Mouse (Mus musculus) kidney, adult 2 months (tissue): Measurements from ENCODE around the gene Tanc2. TPM values are rescaled to one million over a fixed set of nuclear protein-coding genes. Genes with fewer than 3 reads are reported as not detected.
A peak's percentile ranks its signal among the peaks of the same experiment; 100 is the strongest.

Experiments used
- DNase-seq: peaks from one replicate; pipeline ENCODE4 v3.0.0; 2021
- H3K27ac ChIP-seq: fragments of 200-500 bp; 2 replicates; pipeline ENCODE4 v1.5.1; 2012; ENCODE audit warnings: low read depth, low read length, control low read depth, inconsistent platforms; ENCODE audit not compliant: insufficient read depth
- H3K27me3 ChIP-seq: fragments of 200-500 bp; replicated peaks from 2 replicates; pipeline ENCODE4 v1.6.1; 2012; ENCODE audit warnings: mild to moderate bottlenecking, moderate library complexity, low read length, inconsistent platforms; ENCODE audit not compliant: control insufficient read depth, insufficient read depth
- H3K36me3 ChIP-seq: fragments of 200-500 bp; 2 replicates; pipeline ENCODE4 v1.6.1; 2012; ENCODE audit warnings: mild to moderate bottlenecking, moderate library complexity, low read length, inconsistent platforms; ENCODE audit not compliant: control insufficient read depth, insufficient read depth
- H3K4me1 ChIP-seq: fragments of 200-500 bp; 2 replicates; pipeline ENCODE4 v1.6.1; 2011; ENCODE audit warnings: low read length; ENCODE audit not compliant: control insufficient read depth, insufficient read depth
- H3K4me3 ChIP-seq: fragments of 200-500 bp; 2 replicates; pipeline ENCODE4 v1.5.1; 2011; ENCODE audit warnings: mild to moderate bottlenecking, low read depth, low read length, control low read depth; ENCODE audit not compliant: insufficient read depth
- CTCF ChIP-seq: fragments of 200-500 bp; conservative IDR thresholded peaks from 2 replicates; pipeline ENCODE4 v1.5.1; 2011; ENCODE audit warnings: low read depth, mild to moderate bottlenecking, control low read depth, low read length, moderate library complexity, mixed read lengths; ENCODE audit not compliant: insufficient read depth, insufficient read length
- POLR2A ChIP-seq: fragments of 200-500 bp; IDR thresholded peaks from one replicate; pipeline ENCODE4 v1.6.1; 2011; ENCODE audit warnings: low read depth, low read length, control low read depth
- WGBS: fragments of 180-500 bp; shearing (Covaris S2); methylation state at CpG from one replicate; pipeline ENCODE4 v1.1.7; 2018; 5-methylcytosine and 5-hydroxymethylcytosine counted together
- polyA plus RNA-seq: library from polyadenylated mRNA; depleted of rRNA; stranded (reverse); fragments of >200 nt; gene quantifications from 2 replicates; pipeline ENCODE4 v1.2.3, GENCODE M21; 2012

The Tanc2 gene
- polyA plus RNA-seq, 1 experiment: 19.0 TPM

GRCm38 (mm10) chr11:105959355-105959754, 369.6 kb downstream of the Tanc2 start:
- H3K4me3 ChIP-seq: no peak overlapping the region
- no peak for TF ChIP-seq CTCF
- no peak for TF ChIP-seq POLR2A
- H3K4me1 ChIP-seq: no peaks in the 10 kb centered on the region
- WGBS: 43% methylated on average over 17 of the region's 17 CpGs
- H3K27ac ChIP-seq: no peak overlapping the region
- H3K27me3 ChIP-seq: no peaks in the 10 kb centered on the region
- DNase-seq: no peak
- no peaks in the 10 kb centered on the region for H3K36me3 ChIP-seq

DNA sequence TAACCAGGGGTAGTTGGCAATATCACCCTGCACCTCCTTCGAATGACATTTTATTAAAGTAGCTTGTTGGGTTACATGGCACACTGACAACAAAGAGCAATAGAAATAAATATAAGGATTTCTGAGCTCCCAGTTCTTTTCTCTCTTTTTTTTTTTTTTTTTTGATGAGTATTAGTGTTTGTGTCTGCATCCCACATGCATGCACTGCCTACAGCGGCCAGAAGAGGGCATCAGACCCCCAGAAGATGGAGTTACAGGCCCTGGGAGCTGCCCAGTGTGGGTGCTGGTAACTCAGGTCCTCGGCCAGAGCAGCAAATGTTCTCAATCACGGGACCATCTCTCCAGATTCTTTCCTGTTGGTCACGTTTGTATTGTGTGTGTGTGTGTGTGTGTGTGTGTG, 374.9 kb downstream of the Tanc2 start:
- H3K27ac ChIP-seq: no peak overlapping the region
- WGBS: 70% methylated on average over 5 of the region's 5 CpGs
- no peak for DNase-seq
- TF ChIP-seq POLR2A: no peak
- TF ChIP-seq CTCF: 0 out of 2 replicates have a peak, but pooled peaks have one; percentile 19
- H3K4me1 ChIP-seq: peaks cover 4% of the 10 kb centered on the region; the same call in 1 of the 2 replicates
- no peaks in the 10 kb centered on the region for H3K36me3 ChIP-seq
- H3K4me3 ChIP-seq: no peak overlapping the region
- no peaks in the 10 kb centered on the region for H3K27me3 ChIP-seq

DNA sequence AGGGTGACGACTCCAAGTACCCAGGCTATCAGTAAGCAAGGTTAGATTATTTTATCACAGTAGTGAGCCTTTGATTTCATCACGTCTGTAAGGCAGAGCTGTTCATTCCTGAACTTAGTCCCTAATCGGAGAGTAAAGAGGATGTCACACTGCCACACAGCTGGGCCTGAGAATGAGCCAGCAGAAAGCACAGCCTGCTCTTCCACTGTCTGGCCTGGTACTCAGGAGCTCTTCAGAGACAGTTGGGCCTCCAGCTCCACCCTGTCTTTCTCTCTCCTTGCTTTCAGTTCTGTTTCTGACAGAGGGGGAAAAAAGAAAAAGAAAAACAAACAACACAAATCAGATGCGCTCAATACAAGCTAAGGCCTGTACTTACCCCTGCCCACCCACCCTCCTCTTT, 376.5 kb downstream of the Tanc2 start:
- H3K27ac ChIP-seq: no peak overlapping the region

DNA sequence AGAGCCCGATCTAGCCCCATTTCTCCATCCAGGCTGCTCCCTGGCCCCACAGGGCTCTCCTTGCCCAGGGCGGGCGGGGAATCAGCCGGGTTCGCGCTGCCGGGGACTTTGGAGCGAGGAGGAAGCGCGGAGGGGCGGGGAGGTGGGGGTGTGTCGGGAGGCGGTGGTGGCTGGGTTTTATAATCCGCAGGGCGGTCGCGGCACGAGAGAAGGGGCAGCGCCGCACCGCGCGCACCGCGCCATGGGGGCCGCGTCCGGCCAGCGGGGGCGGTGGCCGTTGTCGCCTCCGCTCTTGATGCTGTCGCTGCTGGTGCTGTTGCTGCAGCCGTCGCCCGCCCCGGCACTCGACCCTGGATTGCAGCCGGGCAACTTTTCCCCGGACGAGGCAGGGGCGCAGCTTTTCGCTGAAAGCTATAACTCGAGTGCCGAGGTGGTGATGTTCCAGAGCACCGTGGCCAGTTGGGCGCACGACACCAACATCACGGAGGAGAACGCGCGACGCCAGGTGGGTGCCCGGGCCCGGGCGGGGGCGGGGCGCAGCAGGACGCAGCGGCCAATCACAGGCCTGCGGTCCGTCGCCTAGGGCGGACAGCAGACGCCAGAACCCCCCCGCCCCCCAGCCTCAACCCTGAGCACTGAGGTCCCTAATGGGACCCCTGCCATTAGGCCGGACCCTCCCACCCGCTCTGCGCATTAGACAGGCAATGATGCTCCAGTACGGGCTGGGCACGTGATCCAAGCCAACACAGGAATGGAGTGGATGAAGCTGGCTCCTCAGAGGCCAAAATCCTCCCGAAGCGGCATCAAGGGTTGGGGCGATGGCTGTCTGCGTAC, 378.2 kb downstream of the Tanc2 start, which contains the start of gene Ace:
Gene Ace, plus strand, starts transcription at position 205 of the 834 bp plus-strand sequence.
- Histone ChIP-seq H3K36me3 (no peaks in the 10 kb centered on the region), H3K4me1 (peaks cover 4% of the 10 kb centered on the region; the same call in 1 of the 2 replicates), H3K27me3 (no peaks in the 10 kb centered on the region), H3K27ac (no peak within 1 kb of the TSS), H3K4me3 (peak within 1 kb of the TSS; percentile 58)
- 2% methylated on average over 76 of the region's 76 CpGs for WGBS
- TF ChIP-seq CTCF (no peak), POLR2A (no peak)
- peak; percentile 75 for DNase-seq

More for the DNA sequence above, 376.5 kb downstream of the Tanc2 start:
- WGBS: 87% methylated on average over 4 of the region's 4 CpGs
- Histone ChIP-seq H3K27me3 (no peaks in the 10 kb centered on the region), H3K4me3 (no peak overlapping the region), H3K4me1 (peaks cover 4% of the 10 kb centered on the region; the same call in 1 of the 2 replicates), H3K36me3 (no peaks in the 10 kb centered on the region)
- no peak for DNase-seq
- TF ChIP-seq POLR2A (no peak), CTCF (no peak)

DNA sequence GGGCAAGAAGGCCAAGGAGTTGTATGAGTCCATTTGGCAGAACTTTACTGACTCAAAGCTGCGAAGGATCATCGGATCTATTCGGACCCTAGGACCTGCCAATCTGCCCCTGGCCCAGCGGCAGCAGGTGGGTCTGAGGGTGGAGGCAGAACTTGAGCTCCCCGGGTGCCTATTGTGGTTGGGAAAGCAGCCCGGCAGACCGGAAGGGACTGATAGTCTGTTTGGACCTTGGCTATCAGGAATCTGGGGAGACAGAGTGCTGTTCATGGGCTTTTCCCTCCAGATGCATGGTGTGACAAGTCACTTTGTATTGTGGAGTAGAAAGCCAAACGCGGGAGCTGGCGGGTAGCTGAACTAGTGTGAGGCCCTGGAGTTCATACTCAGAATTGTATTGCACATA, 379.2 kb downstream of the Tanc2 start:
- Histone ChIP-seq H3K27ac (no peak overlapping the region), H3K27me3 (no peaks in the 10 kb centered on the region), H3K4me3 (peak overlapping the region; percentile 58; the same call in 1 of the 2 replicates), H3K4me1 (peaks cover 4% of the 10 kb centered on the region; the same call in 1 of the 2 replicates), H3K36me3 (no peaks in the 10 kb centered on the region)
- WGBS: 50% methylated on average over 10 of the region's 10 CpGs
- no peak for TF ChIP-seq POLR2A
- no peak for DNase-seq

DNA sequence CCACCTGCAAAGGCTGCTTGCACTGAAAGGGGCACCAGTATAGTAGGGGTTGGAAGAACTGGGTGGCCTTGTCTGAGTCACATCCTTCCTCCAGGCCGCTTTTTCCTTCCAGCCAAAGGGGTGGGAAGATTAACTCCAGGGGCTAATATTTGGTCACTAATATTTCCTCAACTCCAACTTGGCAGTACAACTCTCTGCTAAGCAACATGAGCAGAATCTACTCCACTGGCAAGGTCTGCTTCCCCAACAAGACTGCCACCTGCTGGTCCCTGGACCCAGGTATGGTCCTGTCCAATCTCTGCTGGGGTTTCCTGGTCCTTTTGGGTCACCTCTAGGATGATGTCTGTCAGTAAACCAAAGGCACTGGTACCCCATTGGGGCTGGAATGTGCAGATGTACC, 379.7 kb downstream of the Tanc2 start:
- no peak overlapping the region for H3K4me3 ChIP-seq
- no peaks in the 10 kb centered on the region for H3K36me3 ChIP-seq
- H3K4me1 ChIP-seq: peaks cover 4% of the 10 kb centered on the region; the same call in 1 of the 2 replicates
- H3K27ac ChIP-seq: no peak overlapping the region
- DNase-seq: peak; percentile 72
- 37% methylated on average over 1 of the region's 1 CpGs for WGBS
- TF ChIP-seq POLR2A: no peak
- peak; percentile 75 for TF ChIP-seq CTCF
- no peaks in the 10 kb centered on the region for H3K27me3 ChIP-seq

GRCm38 (mm10) chr11:105974593-105974992, 384.8 kb downstream of the Tanc2 start:
- Histone ChIP-seq H3K4me3 (no peak overlapping the region), H3K27me3 (no peaks in the 10 kb centered on the region), H3K36me3 (no peaks in the 10 kb centered on the region), H3K4me1 (0 out of 2 replicates have a peak, but pooled peaks cover 8% of the 10 kb centered on the region), H3K27ac (peak overlapping the region; percentile 64)
- WGBS: 56% methylated on average over 6 of the region's 6 CpGs
- peak; percentile 92 for DNase-seq
- TF ChIP-seq POLR2A (no peak), CTCF (no peak)
